ENCODE assay signal across 28 mouse cellular contexts in genomic region chr1:75336461-75336860, GRCm38 (mm10). TPM values are rescaled to one million over a fixed set of nuclear protein-coding genes. Genes with fewer than 3 reads are reported as not detected.
A peak's percentile ranks its signal among the peaks of the same experiment; 100 is the strongest.
DNase-seq lines count a peak whose midpoint lies in the region; ATAC-seq and TF ChIP-seq lines count a peak whose summit lies in the region.
"Had no signal": no experiment of that assay in that cellular context is flagged by ENCODE, and none has a peak within 500 bp of the region (broad histone marks: within the 10 kb centered on the region; RNA-seq: fewer than 3 reads in every experiment).

No protein-coding gene starts in this region.

- no peaks in the 10 kb centered on the region for H3K9me3 ChIP-seq in intestine, embryonic 15.5 days
- no peaks in the 10 kb centered on the region for H3K9me3 ChIP-seq in hindbrain, embryonic 13.5 days
- H3K9me3 ChIP-seq: embryonic facial prominence, embryonic 15.5 days; forebrain, embryonic 13.5 days; heart, embryonic 15.5 days; hindbrain, embryonic 10.5 days; hindbrain, embryonic 15.5 days had no signal

- peak overlapping the region; percentile 87; the same call in 1 of the 2 replicates for H3K27ac ChIP-seq in gastrocnemius, adult 2 months
- peak overlapping the region; percentile 64 for H3K27ac ChIP-seq in intestine, embryonic 15.5 days
- H3K27ac ChIP-seq in hindbrain, embryonic 13.5 days = no peak overlapping the region
- H3K27ac ChIP-seq: embryonic facial prominence, embryonic 15.5 days; forebrain, embryonic 13.5 days; heart, adult 2 months; heart, embryonic 15.5 days; hindbrain, embryonic 10.5 days; hindbrain, embryonic 15.5 days had no signal

- ATAC-seq in intestine, embryonic 15.5 days = peak; percentile 57
- peak; percentile 87 for ATAC-seq in megakaryocyte-erythroid progenitor cell, adult 5-6 weeks (replicated peaks; ENCODE audit: low FRiP score, low TSS enrichment, poor library complexity, severe bottlenecking)
- no peak for ATAC-seq in hindbrain, embryonic 13.5 days (ENCODE audit: low FRiP score)
- ATAC-seq: CD4-positive, CD25-positive, alpha-beta regulatory T cell, adult 4 months; forebrain, embryonic 13.5 days; forebrain, postnatal 0 days had no signal

- H3K27me3 ChIP-seq in intestine, embryonic 15.5 days (replicated peaks) = no peaks in the 10 kb centered on the region
- H3K27me3 ChIP-seq in hindbrain, embryonic 13.5 days = no peaks in the 10 kb centered on the region
- H3K27me3 ChIP-seq: embryonic facial prominence, embryonic 15.5 days; forebrain, embryonic 13.5 days; heart, embryonic 15.5 days; hindbrain, embryonic 15.5 days had no signal

- no peak overlapping the region for H3K4me3 ChIP-seq in gastrocnemius, adult 2 months
- H3K4me3 ChIP-seq in intestine, embryonic 15.5 days (replicated peaks) = no peak overlapping the region
- no peak overlapping the region for H3K4me3 ChIP-seq in hindbrain, embryonic 13.5 days
- H3K4me3 ChIP-seq: embryonic facial prominence, embryonic 15.5 days; erythroblast, embryonic 14.5 days; forebrain, embryonic 13.5 days; heart, adult 2 months; heart, embryonic 15.5 days; hindbrain, embryonic 10.5 days; hindbrain, embryonic 15.5 days had no signal

- WGBS in intestine, embryonic 15.5 days = 37% methylated on average over 3 of the region's 3 CpGs
- 79% methylated on average over 3 of the region's 3 CpGs for WGBS in hindbrain, embryonic 13.5 days

- peak overlapping the region; percentile 7; the same call in 1 of the 2 replicates for H3K4me2 ChIP-seq in intestine, embryonic 15.5 days (replicated peaks)
- no peak overlapping the region for H3K4me2 ChIP-seq in hindbrain, embryonic 13.5 days
- H3K4me2 ChIP-seq: embryonic facial prominence, embryonic 15.5 days; forebrain, embryonic 13.5 days; heart, embryonic 11.5 days; heart, embryonic 15.5 days; hindbrain, embryonic 15.5 days had no signal

- DNase-seq in gastrocnemius, adult 2 months = no peak
- DNase-seq in gastrocnemius, adult 8-10 months (ENCODE audit: low spot score in 2 of 2) = no peak
- peak; percentile 46 for DNase-seq in ES-CJ7 (ENCODE audit: low read depth, low spot score)
- no peak for DNase-seq in cerebellum, adult 8-10 months
- no peak for DNase-seq in left cerebral cortex, postnatal 25 days (ENCODE audit: low spot score in 2 of 2)
- DNase-seq: adrenal gland, adult 2 months; adrenal gland, postnatal 25 days; B cell, adult 2 months; cerebellum, adult 18-20 months; cerebellum, postnatal 14 days; embryo, embryonic 11 days; forebrain, postnatal 0 days; gastrocnemius, postnatal 10 days; heart, adult 2 months had no signal

- no peaks in the 10 kb centered on the region for H3K36me3 ChIP-seq in intestine, embryonic 15.5 days
- no peaks in the 10 kb centered on the region for H3K36me3 ChIP-seq in hindbrain, embryonic 13.5 days
- H3K36me3 ChIP-seq: embryonic facial prominence, embryonic 15.5 days; heart, embryonic 15.5 days; hindbrain, embryonic 10.5 days; hindbrain, embryonic 15.5 days had no signal

- intact Hi-C loops in gastrocnemius, adult 2 months (cut with DNase I) = loop anchor here (10.0 kb wide), 1 partner anchor 218 kb away; no protein-coding TSS in a partner anchor
- intact Hi-C loops in left cerebral cortex, postnatal 25 days (cut with DNase I) = no loop called here

- H3K4me1 ChIP-seq in intestine, embryonic 15.5 days (replicated peaks) = peaks cover 23% of the 10 kb centered on the region
- peaks cover 25% of the 10 kb centered on the region for H3K4me1 ChIP-seq in hindbrain, embryonic 13.5 days (replicated peaks)

- H3K9ac ChIP-seq in intestine, embryonic 15.5 days = no peak overlapping the region
- no peak overlapping the region for H3K9ac ChIP-seq in hindbrain, embryonic 13.5 days
- H3K9ac ChIP-seq: embryonic facial prominence, embryonic 15.5 days; forebrain, embryonic 13.5 days; forebrain, postnatal 0 days; heart, embryonic 15.5 days; hindbrain, embryonic 15.5 days had no signal

- TF ChIP-seq CTCF in gastrocnemius, adult 2 months (IDR thresholded peaks at IDR 0.05) = no peak

RNA-seq across cellular contexts. Expression of gene Dnpep, which starts 18.7 kb away (rescaled TPM):
- 10 to 100 TPM; 40.9 to 49.6 TPM for total RNA-seq in gastrocnemius, adult 2 months (2021)
- 10 to 100 TPM; 38.7 to 46.5 (median 44.1) TPM for total RNA-seq in gastrocnemius, adult 8-10 months (2022)
- 131 and 145 TPM in 2 replicates for polyA plus RNA-seq in intestine, embryonic 15.5 days (2015; fragmentation: Nextera tagmentation; extraction: Ambion mirVana)
- total RNA-seq in megakaryocyte-erythroid progenitor cell, adult 5-6 weeks (2014; fragmentation: Nextera tagmentation) = 47.3 and 48.2 TPM in 2 replicates
- total RNA-seq in megakaryocyte-erythroid progenitor cell, adult 5-6 weeks (2017) = 45.3 and 50.8 TPM in 2 replicates
- 161 and 170 TPM in 2 replicates for polyA plus RNA-seq in hindbrain, embryonic 13.5 days (2015; fragmentation: Nextera tagmentation; extraction: Ambion mirVana)
- 10 to 100 TPM; 48.9 to 52.5 TPM for total RNA-seq in left cerebral cortex, postnatal 25 days (2021)

RNA-seq across cellular contexts. Expression of gene Des, which starts 23.7 kb away (rescaled TPM):
- 1,000 to 10,000 TPM; 2,035 to 2,198 TPM for total RNA-seq in gastrocnemius, adult 2 months (2021)
- total RNA-seq in gastrocnemius, adult 8-10 months (2022) = 1,000 to 10,000 TPM; 2,187 to 2,605 (median 2,481) TPM
- polyA plus RNA-seq in intestine, embryonic 15.5 days (2015; fragmentation: Nextera tagmentation; extraction: Ambion mirVana) = 105 and 111 TPM in 2 replicates
- total RNA-seq in megakaryocyte-erythroid progenitor cell, adult 5-6 weeks (2014; fragmentation: Nextera tagmentation) = not detected in 2 replicates
- total RNA-seq in megakaryocyte-erythroid progenitor cell, adult 5-6 weeks (2017) = not detected in 2 replicates
- 1.8 and 2.9 TPM in 2 replicates for polyA plus RNA-seq in hindbrain, embryonic 13.5 days (2015; fragmentation: Nextera tagmentation; extraction: Ambion mirVana)
- total RNA-seq in left cerebral cortex, postnatal 25 days (2021) = 1 to 10 TPM in 1 of 2 experiments, under 1 TPM in 1; 0.99 to 1.1 TPM
- total RNA-seq: common myeloid progenitor, adult 5-6 weeks had no signal
- polyA plus RNA-seq: CD4-positive, CD25-positive, alpha-beta regulatory T cell, adult 4 months had no signal

RNA-seq across cellular contexts. Expression of gene Speg, which starts 38.6 kb away (rescaled TPM):
- total RNA-seq in gastrocnemius, adult 2 months (2021) = 100 to 1,000 TPM; 268 to 311 TPM
- total RNA-seq in gastrocnemius, adult 8-10 months (2022) = 100 to 1,000 TPM; 283 to 320 (median 317) TPM
- polyA plus RNA-seq in intestine, embryonic 15.5 days (2015; fragmentation: Nextera tagmentation; extraction: Ambion mirVana) = 35.6 and 39.3 TPM in 2 replicates
- total RNA-seq in megakaryocyte-erythroid progenitor cell, adult 5-6 weeks (2014; fragmentation: Nextera tagmentation) = not detected in 2 replicates
- total RNA-seq in megakaryocyte-erythroid progenitor cell, adult 5-6 weeks (2017) = 0.19 TPM in 1 of 2 replicates, not detected in the other
- 15.9 and 16.0 TPM in 2 replicates for polyA plus RNA-seq in hindbrain, embryonic 13.5 days (2015; fragmentation: Nextera tagmentation; extraction: Ambion mirVana)
- total RNA-seq in left cerebral cortex, postnatal 25 days (2021) = 100 to 1,000 TPM; 192 to 208 TPM
- total RNA-seq: common myeloid progenitor, adult 5-6 weeks had no signal

RNA-seq across cellular contexts. Expression of gene Resp18, which starts 58.2 kb away (rescaled TPM):
- total RNA-seq in gastrocnemius, adult 2 months (2021) = not detected
- not detected for total RNA-seq in gastrocnemius, adult 8-10 months (2022)
- polyA plus RNA-seq in intestine, embryonic 15.5 days (2015; fragmentation: Nextera tagmentation; extraction: Ambion mirVana) = 12.7 and 13.8 TPM in 2 replicates
- total RNA-seq in megakaryocyte-erythroid progenitor cell, adult 5-6 weeks (2014; fragmentation: Nextera tagmentation) = not detected in 2 replicates
- total RNA-seq in megakaryocyte-erythroid progenitor cell, adult 5-6 weeks (2017) = not detected in 2 replicates
- polyA plus RNA-seq in hindbrain, embryonic 13.5 days (2015; fragmentation: Nextera tagmentation; extraction: Ambion mirVana) = 131 and 140 TPM in 2 replicates
- total RNA-seq in left cerebral cortex, postnatal 25 days (2021) = 100 to 1,000 TPM; 115 to 126 TPM
- total RNA-seq: common myeloid progenitor, adult 5-6 weeks; gastrocnemius, postnatal 10 days; gastrocnemius, postnatal 4 days; heart, adult 2 months; heart, postnatal 25 days had no signal
- polyA plus RNA-seq: CD4-positive, CD25-positive, alpha-beta regulatory T cell, adult 4 months; erythroblast, embryonic 14.5 days had no signal

Comparison
In these comparisons a context has a peak if more than half of its experiments do, and no peak if none do; other contexts are left out.
1. RNA of gene Des, which starts 23.7 kb away (total RNA-seq): 2,187 to 2,605 TPM in gastrocnemius, adult 8-10 months and 2,035 to 2,198 TPM in gastrocnemius, adult 2 months; 0.99 to 1.1 TPM in left cerebral cortex, postnatal 25 days and not detected in megakaryocyte-erythroid progenitor cell, adult 5-6 weeks; every median in the first group is over 100 times any median in the second.
2. RNA of gene Speg, which starts 38.6 kb away (total RNA-seq): 283 to 320 TPM in gastrocnemius, adult 8-10 months, 268 to 311 TPM in gastrocnemius, adult 2 months and 192 to 208 TPM in left cerebral cortex, postnatal 25 days; 0.19 TPM in megakaryocyte-erythroid progenitor cell, adult 5-6 weeks; every median in the first group is over 100 times any median in the second.